Mouse (Mus musculus) embryo, embryonic 11.5 days (tissue): ENCODE data around the gene Shisa8.

Experiments used
- DNase-seq: peaks from one replicate; pipeline ENCODE4 v3.0.0-alpha.2; 2012; ENCODE audit warnings: low read depth, low spot score

The Shisa8 gene

GRCm38 (mm10) chr15:82203611-82204351 lies 8.8 kb downstream of the Shisa8 start:
- DNase-seq: no peak

GRCm38 (mm10) chr15:82203090-82203489 lies 9.5 kb downstream of the Shisa8 start:
- no peak for DNase-seq

GRCm38 (mm10) chr15:82202086-82202485 lies 10.5 kb downstream of the Shisa8 start:
- DNase-seq: no peak

GRCm38 (mm10) chr15:82199546-82199945 lies 13.1 kb downstream of the Shisa8 start:
- no peak for DNase-seq

- DNase-seq: no peak
Observed at GRCm38 (mm10) chr15:82198342-82198741, 14.3 kb downstream of the Shisa8 start.

GRCm38 (mm10) chr15:82197937-82198336 lies 14.7 kb downstream of the Shisa8 start:
- DNase-seq: no peak

GRCm38 (mm10) chr15:82197246-82197750 lies 15.3 kb downstream of the Shisa8 start:
- no peak for DNase-seq

- no peak for DNase-seq
Observed at GRCm38 (mm10) chr15:82196300-82196699, 16.3 kb downstream of the Shisa8 start.

- no peak for DNase-seq
Observed at GRCm38 (mm10) chr15:82192617-82193016, 20.0 kb downstream of the Shisa8 start.

GRCm38 (mm10) chr15:82188481-82189240 lies 24.0 kb downstream of the Shisa8 start:
- DNase-seq: no peak

GRCm38 (mm10) chr15:82187924-82188323 lies 24.7 kb downstream of the Shisa8 start:
- DNase-seq: no peak

GRCm38 (mm10) chr15:82187401-82187800 lies 25.2 kb downstream of the Shisa8 start:
- DNase-seq: no peak

GRCm38 (mm10) chr15:82186931-82187330 lies 25.7 kb downstream of the Shisa8 start:
- DNase-seq: no peak

- no peak for DNase-seq
Observed at GRCm38 (mm10) chr15:82186131-82186530, 26.5 kb downstream of the Shisa8 start.

GRCm38 (mm10) chr15:82185062-82185783 lies 27.4 kb downstream of the Shisa8 start:
- DNase-seq: no peak

- no peak for DNase-seq
Observed at GRCm38 (mm10) chr15:82184656-82185055, 28.0 kb downstream of the Shisa8 start.

- DNase-seq: no peak
Observed at GRCm38 (mm10) chr15:82184183-82184582, 28.4 kb downstream of the Shisa8 start.

- DNase-seq: no peak
Observed at GRCm38 (mm10) chr15:82183596-82183995, 29.0 kb downstream of the Shisa8 start.

- DNase-seq: no peak
Observed at GRCm38 (mm10) chr15:82182311-82182710, 30.3 kb downstream of the Shisa8 start.

GRCm38 (mm10) chr15:82181131-82181530 lies 31.5 kb downstream of the Shisa8 start:
- no peak for DNase-seq

- no peak for DNase-seq
Observed at GRCm38 (mm10) chr15:82177743-82178290, 34.8 kb downstream of the Shisa8 start.

GRCm38 (mm10) chr15:82175091-82175490 lies 37.5 kb downstream of the Shisa8 start:
- DNase-seq: no peak
